Mouse (Mus musculus) T-helper 1 cell (primary cell): ENCODE results near the gene Atp1a4.
"Not testable (repeated sequence)": the region's sequence is repeated elsewhere in the genome, so short reads cannot be mapped to it uniquely, and the experiment has no call there.

Experiments
- in situ Hi-C: fragments of 300-600 bp; cut with MboI, MseI; formaldehyde crosslinking; loops from one replicate; pipeline ENCODE4 v1.15.1; 2025; ENCODE audit warnings: high pct_unique_total_duplicates

The Atp1a4 gene

DNA sequence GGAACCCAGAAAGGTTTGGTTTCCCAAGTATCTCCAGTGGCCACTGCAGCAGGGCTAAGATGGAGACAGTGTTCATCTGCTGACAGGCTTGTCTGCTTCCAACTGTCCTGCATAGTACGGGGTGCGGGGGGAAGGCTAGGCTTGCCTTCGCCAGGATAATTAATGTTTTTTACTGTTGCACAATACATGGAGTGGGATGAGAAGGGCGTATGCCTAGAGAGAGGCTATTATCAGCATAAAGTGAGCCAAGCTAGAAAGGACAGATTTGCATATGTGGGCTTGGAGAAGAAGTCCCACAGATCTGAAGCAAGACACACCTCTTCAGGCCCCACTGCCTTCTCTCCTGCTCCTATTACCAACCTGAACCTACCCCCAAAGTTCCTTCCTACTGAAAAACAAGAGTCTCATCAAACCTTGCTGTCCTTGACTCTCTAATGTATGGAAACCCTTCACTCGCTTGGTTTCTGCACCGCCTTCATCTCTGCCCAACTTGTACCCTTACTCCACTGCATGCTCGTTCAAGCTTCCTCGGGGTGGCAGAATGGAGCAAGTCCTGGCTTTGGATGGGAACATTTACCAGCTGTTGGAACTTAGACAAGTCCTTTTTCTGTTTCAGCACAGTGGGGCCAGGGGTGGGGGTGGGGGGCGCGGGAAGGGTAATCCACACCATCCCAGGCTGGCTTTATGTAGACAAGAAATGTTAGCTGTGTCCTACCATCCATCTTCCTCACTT is 23.5 kb upstream of the Atp1a4 start:
- in situ Hi-C loops, result no loop called here

DNA sequence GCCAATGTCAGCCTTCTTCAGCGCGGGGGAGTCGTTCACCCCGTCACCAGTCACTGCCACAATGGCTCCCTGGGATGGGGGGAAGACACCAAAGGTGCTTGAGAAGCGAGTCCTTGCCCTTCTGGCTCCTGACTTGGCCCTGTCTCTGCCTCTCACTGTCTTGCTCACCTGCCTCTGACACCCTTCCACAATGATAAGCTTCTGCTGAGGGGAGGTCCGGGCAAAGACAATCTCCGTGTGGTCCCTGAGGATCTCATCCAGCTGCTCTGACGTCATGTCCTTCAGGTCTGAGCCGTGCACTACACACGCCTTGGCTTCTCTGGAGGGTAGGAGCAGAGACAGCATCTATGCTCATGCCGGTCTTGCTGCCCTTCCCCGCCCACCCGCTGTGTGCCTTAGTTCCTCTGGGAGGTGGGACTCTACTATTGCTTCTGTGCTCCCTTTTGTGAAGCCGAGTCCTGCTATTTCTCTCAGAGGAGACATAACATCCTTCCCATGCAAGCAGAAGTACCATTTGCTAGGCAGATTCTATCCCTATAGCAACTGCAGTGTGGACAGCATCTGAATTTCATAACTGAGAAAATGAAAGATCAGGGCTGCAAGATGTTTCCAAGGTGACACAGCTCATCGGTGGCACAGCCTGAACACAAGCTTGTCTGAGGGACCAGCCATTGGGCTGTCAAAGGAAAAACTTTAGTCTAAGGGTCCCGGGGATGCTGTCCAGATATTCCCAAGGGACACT is 21.7 kb upstream of the Atp1a4 start:
- in situ Hi-C loops, result no loop called here

DNA sequence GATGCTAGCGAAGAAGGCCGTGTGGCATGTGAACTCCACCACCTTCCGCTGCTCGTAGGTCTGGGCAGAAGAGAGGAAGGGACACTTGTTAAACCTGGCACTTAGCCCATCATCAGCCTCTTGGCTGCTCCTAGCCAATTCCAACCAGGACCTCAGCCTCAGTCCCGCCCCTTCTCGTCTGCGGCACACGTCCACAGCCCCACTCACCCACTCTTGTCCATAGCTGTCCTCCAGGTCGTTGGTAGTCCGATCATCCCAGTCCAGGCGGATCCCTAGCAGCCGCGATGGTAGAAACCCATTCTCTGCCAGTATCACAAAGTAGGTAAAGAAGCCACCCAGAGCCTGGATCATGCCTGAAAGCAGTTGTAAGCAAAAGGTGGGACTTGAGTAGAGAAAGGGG is 20.1 kb upstream of the Atp1a4 start:
- in situ Hi-C loops, result no loop called here

DNA sequence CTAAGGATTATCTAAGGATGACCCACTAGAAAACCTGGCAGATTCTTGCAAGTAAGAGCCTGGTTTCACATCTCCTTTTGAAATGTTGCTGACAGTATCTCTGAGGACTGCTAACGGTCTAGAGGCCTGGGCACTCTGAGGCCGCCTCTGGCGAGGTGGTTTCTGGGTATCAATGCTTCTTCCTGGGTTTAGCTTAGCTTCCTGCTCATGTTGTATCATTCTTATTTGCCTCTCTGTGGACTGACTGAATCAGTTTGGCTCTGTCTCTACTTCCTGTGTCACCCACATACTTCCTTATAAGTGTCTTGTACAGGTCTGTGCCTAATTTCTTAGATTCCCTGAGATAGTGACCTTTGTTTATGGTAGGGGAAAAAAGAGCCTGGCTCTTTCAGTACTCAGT is 19.0 kb upstream of the Atp1a4 start:
- in situ Hi-C loops, result no loop called here

DNA sequence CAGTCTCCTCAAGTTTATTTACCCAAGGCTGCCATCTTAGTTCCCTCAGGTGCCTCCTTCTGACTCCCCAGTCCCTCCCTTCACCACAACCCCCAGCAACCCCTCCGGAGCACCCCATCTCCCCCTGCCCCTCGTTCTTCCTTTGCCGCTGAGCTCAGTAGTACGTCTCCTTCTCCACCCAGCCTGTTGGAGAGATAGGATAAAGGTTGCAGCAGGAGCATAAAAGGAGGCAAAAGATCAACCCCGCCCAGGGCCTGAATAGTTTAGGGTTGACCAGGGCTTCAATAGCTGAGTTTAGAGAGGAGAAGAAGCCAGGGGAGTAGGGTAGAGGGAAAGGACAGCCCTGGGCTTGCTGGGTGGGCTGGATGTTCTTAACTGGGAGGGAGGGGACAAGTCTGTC is 16.3 kb upstream of the Atp1a4 start:
- in situ Hi-C loops, result no loop called here

DNA sequence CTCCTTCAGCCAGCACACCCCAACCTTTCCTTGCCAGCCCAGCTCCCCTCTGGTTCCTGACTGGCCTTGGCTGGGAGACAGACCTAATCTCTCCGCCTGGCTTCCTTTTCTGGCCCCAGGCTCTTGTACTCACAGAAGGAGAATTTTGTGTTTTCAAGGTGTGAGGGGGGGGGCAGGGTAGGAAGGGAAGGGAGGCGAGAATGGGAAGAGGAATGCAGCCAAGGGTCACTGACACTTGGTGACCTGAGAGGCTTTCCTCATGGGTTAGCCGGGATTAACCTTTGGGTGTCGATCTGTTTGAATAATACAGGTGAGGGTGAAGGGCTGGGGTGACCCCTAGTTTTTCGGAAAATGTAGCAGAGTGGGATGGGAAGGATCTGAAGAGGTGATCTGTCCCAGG is 15.9 kb upstream of the Atp1a4 start:
- in situ Hi-C loops, result no loop called here

DNA sequence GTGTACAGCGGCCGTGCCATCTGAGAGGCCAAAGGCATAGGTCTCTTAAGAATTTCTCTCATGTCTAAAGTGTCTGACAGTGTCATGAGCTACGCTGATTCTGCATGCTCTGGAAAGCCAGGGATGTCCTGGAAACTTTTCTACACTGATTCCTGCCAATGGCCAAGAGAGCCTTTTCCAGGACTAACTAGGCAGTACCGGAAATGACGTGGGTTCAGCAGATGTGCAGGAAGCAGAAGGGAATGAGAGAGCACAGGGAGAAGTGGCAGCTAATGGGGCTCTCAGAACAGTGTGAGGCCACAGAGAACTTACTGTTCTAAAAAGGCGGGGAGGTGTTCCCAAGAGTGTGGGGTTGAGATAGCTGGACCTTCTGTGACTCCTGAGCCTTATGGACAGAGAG is 15.2 kb upstream of the Atp1a4 start:
- in situ Hi-C loops, result no loop called here

DNA sequence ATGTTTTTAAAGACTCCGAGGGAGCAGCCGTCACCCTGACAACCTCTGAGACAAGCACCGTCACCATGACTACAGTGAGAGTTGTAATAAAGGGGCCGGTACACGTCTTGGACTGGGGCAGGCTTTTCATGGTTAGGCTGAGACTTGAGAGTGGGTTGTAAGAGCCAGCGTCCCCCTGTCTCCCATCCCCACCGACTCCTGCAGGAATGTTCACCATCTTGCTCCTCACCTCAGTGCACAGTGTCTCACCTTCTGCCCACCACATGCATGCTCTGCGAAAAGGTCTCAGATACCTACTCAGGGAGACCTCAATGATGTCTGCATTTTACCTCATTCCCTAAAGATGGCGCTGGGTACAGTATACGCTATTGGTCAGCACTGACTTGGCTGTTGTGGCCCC is 13.6 kb upstream of the Atp1a4 start:
- in situ Hi-C loops, result no loop called here

DNA sequence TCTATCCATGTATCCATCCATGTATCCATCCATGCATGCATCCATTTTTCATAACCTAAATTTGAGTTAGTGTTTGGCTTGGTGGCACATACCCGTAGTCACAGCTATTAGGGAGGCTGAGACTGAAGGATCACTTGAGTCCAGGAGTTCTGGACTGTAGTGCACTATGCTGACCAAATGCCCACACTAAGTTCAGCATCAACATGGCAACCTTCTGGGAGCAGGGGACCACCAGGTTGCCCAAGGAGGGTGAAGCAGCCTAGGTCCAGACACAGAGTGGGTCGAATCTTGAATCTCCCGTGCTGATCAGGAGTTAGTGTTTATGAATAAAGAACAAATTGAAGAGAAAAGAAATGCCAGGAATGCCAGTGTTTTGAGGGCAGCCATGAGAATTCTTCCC is 13.0 kb upstream of the Atp1a4 start:
- in situ Hi-C loops, result no loop called here

DNA sequence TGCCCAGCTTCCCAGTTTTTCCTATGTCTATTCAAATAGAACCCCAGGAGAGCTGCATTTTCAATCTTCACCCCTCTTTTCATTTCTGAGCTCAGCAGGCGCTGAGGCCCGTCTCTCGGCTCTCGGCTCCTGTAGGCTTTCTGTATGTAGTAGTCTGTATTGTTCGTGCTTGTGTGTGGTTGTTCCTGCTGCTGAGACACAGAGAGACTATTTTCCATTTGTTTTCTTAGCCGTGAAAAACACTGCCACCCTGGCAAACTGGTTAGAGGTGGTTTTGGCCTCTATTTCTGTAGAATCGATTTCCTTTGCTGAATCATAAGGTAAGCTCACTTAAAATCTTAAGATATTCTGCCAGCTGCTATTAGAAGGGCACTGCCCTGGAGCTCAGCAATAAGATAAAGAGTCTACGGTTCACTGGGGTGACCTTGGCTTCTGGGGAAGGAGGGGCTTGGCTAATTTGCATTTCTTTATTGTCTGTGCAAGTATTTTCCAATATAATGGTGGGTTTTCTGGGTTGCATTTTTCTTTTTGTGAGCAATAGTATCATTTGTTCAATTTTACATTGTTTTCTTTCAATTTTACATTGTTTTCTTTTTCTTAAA is 3.4 kb upstream of the Atp1a4 start, which contains the start of gene Igsf8:
Gene Igsf8, plus strand, starts transcription at position 165 of the 602 bp plus-strand sequence.
- in situ Hi-C loops, result no loop called here

DNA sequence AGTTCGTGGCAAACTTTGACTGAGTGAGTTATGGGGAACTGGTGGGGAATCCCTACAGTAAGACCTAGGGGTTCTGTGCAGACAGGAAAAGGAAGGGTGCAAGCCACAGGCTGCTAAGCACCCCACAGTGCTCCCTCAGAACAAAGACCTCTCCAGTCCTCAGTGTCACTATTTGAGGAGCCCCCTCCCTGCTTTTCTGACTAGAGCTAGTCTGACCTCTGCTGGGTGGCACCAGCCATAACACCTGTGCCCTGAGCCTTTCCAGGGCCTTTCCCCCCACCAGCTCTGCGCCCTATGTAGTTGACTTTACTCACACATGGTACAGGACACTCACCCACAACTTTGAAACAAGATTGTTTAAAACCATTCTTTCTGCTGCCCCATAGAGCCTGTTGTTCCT is 10.5 kb downstream of the Atp1a4 start:
- in situ Hi-C loops, result no loop called here

DNA sequence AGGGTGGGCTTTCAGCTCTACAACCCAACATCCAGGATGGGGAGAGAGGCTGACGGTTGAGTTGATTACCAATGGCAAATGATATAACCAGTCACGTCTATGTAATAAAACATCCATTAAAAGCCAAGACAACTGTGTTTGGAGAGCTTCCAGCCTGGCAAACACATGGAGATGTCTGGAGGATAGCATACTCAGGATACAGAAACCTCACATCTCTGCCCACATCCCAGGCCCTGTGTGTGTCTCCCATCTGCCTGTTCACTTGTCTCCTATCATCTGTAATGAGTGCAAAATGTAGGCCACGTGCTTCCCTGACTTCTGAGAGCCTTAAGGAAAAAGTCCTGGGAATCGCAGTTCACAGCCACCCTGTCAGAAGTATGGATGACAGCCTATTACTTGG is 11.0 kb downstream of the Atp1a4 start:
- in situ Hi-C loops, result no loop called here

DNA sequence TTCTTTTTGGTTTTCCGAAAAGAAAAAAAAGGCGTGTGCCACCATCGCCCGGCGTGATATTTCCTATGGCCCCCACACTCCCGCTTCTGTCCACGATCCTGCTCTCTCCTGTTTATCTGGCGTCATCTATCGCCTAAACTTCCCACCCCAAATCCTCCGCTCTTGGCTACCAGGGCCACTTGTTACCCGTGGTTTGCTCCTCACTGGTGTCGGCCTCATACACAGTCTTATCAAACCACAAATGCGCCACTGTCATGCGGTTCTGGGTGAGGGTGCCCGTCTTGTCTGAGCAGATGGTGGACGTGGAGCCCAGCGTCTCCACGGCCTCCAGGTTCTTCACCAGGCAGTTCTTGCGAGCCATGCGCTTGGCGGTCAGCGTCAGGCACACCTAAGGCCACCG is 13.6 kb downstream of the Atp1a4 start:
- in situ Hi-C loops, result not testable (repeated sequence)

DNA sequence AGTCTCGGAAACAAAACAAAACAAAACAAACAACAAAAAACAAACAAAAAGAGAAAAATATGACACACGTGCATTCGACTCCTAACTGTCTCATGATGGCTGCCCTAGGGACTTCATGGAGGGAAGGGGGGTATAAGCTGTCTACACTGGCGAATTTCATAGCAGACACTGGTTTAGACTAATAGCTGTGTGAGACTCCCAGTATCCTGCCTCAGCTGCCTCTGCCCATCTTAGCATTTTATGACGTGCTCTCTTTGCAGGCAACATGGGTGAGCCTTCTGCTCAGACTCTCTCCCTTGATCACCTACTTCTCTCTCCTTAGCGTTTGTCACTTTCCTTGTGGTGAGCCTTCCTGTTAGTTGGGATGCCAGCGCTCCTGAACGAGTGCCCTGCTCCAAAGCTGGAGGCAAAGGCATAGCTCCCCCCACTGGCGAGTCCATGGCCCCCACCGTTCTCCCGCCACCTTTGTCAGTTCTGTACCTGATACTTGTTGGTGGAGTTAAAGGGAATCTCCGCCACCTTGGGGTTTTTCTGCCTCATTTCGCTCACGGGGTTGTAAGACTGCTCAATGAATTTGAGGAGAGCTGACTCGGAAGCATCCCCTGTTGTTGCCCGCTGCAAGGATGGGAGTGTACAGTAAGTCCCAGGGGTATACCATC is 14.5 kb downstream of the Atp1a4 start:
- in situ Hi-C loops, result no loop called here

DNA sequence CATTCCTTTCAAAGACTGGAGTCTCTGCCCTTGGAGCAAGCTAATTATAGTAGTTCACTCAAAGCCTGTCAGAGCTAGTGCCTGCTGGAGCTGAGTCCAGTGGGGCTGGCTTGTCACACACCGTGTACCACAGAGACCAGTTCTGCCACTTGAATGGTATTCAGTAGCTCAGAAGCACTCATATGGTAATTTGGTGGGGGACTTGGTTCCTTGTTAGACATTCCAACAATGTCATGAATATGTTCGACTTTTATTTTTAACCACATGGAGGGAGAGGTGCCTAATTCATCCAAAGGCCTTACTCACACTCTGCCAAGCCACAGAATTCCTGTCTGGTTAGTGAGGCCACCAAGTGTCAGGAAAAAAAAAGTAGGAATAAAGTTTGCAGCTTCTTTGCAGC is 15.8 kb downstream of the Atp1a4 start:
- in situ Hi-C loops, result no loop called here

DNA sequence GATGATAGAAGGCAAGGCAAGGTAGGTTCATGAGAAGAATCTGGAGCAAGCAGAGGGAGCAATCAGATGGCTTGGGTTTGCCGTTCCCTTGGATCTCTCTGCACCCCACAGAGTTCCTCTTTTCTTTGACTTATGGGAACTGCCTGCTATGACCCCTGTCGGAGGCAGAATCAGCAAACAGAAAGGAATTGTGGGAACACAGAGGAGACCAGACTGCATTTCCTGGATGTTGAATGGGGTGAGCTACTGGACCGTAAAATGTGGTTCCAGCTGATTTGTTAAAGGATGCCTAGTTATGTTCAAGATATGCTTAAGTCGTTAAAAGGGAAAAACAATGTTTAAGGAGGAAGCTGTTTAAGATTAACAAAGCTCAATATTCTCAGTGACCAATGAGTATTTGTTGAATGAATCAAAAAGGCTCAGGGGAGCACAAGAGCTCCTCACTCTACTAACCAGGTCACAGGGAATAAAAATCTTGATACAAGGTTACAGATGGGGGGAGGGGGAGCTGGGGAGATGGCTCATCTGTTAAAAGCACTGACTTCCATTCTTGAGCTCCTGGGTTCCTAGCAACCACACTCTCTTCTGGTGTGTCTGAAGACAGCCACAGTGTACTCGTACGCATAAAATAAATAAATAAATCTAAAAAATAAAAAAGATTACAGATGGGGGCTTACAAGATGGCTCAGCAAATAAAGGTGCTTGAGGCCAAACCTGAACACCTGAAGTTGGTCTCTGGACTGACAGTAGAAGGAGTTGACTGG is 17.1 kb downstream of the Atp1a4 start:
- in situ Hi-C loops, result no loop called here

DNA sequence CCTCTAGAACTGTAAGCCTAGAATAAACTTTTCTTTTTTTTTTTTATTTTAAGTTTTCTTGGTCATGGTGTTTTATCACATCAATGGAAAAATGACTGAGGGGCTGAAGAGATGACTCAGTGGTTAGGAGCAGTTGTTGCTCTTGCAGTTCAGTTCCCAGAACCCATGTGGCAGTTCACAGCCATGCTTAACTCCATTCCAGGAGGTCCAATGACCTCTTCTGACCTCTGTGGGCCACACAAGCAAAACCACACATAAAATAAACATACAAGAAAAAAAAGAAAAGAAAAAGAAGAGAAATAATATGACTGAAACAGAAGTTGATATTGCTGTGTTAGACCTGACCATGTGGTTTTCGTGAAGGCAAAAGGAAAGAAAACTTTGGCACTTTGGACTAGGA is 29.0 kb downstream of the Atp1a4 start:
- in situ Hi-C loops, result no loop called here

DNA sequence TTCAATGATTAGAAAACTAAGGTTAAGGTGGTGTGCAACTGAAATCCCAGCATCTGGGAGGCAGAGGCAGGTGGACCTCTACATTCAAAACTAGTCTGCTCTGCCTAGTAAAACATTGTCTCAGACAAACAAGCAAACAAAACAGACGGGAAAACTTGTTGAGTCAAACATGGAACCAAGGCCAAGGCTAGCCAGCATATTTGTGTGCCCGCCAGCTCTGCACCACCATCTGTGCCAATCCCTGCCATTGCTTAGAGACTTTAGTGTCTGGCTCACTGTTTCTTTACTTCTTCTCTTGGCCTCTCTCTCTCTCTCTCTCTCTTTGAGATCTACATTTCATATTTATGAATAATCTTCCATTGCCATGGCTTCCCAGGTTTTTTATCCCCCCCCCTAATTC is 30.0 kb downstream of the Atp1a4 start:
- in situ Hi-C loops, result no loop called here

DNA sequence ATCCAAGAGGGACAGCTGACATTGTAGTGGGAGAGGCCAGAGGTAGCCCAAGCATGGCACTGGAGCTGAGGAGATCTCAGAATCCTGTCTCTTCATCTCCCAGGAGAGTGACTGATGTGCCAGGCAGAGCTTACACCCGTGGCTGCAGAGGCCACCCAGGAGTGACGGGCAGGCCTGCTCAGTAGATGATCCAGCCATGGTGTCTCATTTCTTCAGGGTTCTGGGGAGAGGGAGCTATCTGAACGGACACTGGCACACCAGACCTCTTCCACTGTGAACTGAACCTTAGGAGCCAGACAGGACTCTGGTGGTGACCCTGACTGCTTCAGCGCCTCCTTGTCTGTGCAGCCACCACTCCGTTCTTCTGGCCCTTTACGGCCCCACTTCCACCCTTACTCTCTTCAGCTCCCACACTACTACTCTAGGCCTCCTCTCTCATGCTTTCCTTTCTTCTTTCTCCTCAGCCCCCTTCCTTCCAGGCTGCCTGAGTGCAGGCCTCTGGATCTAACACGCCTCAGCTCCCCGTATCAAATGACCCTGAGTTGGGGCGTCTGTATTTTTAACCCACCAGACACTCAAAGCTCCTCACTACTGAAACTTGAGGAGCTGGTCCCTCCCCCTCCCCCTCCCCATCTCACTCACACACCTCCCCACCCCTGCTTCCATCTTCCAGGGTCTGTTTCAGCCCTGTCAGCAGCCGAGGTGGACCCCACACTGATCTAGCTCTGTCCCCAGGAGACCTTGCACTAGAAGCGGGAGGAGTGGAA is 36.7 kb downstream of the Atp1a4 start:
- in situ Hi-C loops, result no loop called here

DNA sequence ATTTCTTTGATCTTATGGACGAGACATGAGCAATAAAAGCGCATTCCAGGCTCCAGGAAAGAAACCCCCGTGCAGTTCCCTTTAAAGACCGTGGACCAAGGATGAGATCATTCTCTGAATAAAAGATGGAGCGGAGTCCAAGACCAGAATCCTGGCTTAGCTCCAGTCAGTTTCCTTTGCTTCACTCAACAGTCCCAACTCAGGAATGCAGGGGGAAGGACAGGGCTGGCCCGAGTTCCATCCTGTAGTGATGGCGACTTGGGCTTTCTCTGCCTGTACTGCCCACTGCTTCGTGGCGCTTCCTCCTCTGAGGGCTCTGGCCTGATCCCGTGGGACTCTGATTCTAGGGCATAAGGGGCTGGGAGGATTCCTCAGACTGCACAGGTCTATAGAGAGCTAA is 37.8 kb downstream of the Atp1a4 start:
- in situ Hi-C loops, result no loop called here
